Comparison of ENCODE assay signal across 7 mouse cellular contexts in the genomic region with DNA sequence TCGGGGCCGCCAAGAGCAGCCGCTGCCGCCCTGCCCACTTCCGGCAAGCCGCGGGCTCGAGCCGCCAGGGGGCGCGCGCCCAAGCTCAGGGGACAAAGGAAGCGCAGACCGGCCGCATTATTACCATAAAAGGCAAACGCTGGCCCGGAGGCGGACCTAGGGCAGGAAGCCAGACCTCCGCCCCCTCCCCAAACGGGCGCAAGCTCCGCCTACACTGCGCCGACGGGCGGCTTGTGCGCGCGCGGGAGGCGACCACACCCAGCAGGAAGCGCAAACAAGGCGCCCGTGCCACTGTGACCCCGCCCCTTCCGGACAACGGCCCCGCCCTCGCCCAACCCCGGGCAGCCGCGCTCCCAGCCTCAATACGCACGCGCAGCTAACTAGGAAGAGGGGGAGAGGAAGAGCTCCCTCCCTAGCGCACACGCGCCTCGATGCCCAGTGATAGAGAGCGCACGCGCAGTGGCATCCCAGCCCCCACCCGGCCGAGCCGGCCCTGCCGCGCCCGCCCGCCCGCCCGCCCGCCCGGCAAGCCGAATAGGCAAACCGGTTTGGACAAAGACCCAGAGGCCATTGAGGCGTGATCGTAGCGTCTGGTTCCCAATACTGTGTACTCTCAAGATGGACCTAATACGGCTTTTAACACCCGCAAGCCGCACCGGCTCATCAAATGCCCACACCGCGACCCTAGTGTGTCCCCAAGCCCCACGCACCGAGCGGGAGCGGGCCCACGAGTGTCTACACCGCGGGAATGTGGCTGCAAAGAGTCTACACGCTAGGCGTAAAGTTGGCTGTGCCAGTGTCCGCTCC. TPM values are rescaled to one million over a fixed set of nuclear protein-coding genes. Genes with fewer than 3 reads are reported as not detected.
A peak's percentile ranks its signal among the peaks of the same experiment; 100 is the strongest.
DNase-seq lines count a peak whose midpoint lies in the region; ATAC-seq and TF ChIP-seq lines count a peak whose summit lies in the region.

No protein-coding gene starts in this region.

- H3K9ac ChIP-seq in intestine, postnatal 0 days (ENCODE audit: low read depth, low read length) = peak overlapping the region; percentile 100
- peak overlapping the region; percentile 100 for H3K9ac ChIP-seq in midbrain, embryonic 13.5 days (replicated peaks)

- TF ChIP-seq CTCF in intestine, postnatal 0 days (IDR thresholded peaks at IDR 0.05; ENCODE audit: low read depth) = peak; percentile 97

- peak; percentile 99 for DNase-seq in adrenal gland, adult 8-10 months
- peak; percentile 100 for DNase-seq in embryo, embryonic 9.5 days (ENCODE audit: extremely low spot score)
- peak; percentile 54 for DNase-seq in gonadal fat pad, adult 2 months (ENCODE audit: low read depth)
- DNase-seq in limb, embryonic 10.5 days (ENCODE audit: low spot score) = peak; percentile 100
- peak; percentile 100 for DNase-seq in spleen, adult 12 weeks (ENCODE audit: low spot score)

- H3K27me3 ChIP-seq in intestine, postnatal 0 days (replicated peaks; ENCODE audit: control insufficient read depth, insufficient read depth, low read length) = no peaks in the 10 kb centered on the region
- peaks cover 20% of the 10 kb centered on the region; the same call in 1 of the 2 replicates for H3K27me3 ChIP-seq in limb, embryonic 10.5 days (ENCODE audit: low read depth, poor library complexity, severe bottlenecking)
- no peaks in the 10 kb centered on the region for H3K27me3 ChIP-seq in midbrain, embryonic 13.5 days

- peak overlapping the region; percentile 90 for H3K4me2 ChIP-seq in intestine, postnatal 0 days (replicated peaks; ENCODE audit: low read depth)
- H3K4me2 ChIP-seq in midbrain, embryonic 13.5 days (replicated peaks) = peak overlapping the region; percentile 93

- peaks cover 27% of the 10 kb centered on the region for H3K4me1 ChIP-seq in intestine, postnatal 0 days (replicated peaks; ENCODE audit: control insufficient read depth, insufficient read depth, low read length)
- peaks cover 50% of the 10 kb centered on the region for H3K4me1 ChIP-seq in limb, embryonic 10.5 days
- peaks cover 58% of the 10 kb centered on the region for H3K4me1 ChIP-seq in midbrain, embryonic 13.5 days (replicated peaks)

- under 1% methylated on average over 76 of the region's 84 CpGs for WGBS in intestine, postnatal 0 days
- under 1% methylated on average over 84 of the region's 84 CpGs for WGBS in limb, embryonic 10.5 days
- under 1% methylated on average over 78 of the region's 84 CpGs for whole genome bisulfite sequencing in midbrain, embryonic 13.5 days

- peak; percentile 58 for ATAC-seq in intestine, postnatal 0 days
- ATAC-seq in midbrain, embryonic 13.5 days = peak; percentile 82

- peak overlapping the region; percentile 100 for H3K4me3 ChIP-seq in intestine, postnatal 0 days (ENCODE audit: low read depth, low read length)
- peak overlapping the region; percentile 90 for H3K4me3 ChIP-seq in limb, embryonic 10.5 days
- H3K4me3 ChIP-seq in midbrain, embryonic 13.5 days (replicated peaks) = peak overlapping the region; percentile 88

- no peaks in the 10 kb centered on the region for H3K9me3 ChIP-seq in intestine, postnatal 0 days (ENCODE audit: control insufficient read depth)
- H3K9me3 ChIP-seq in limb, embryonic 10.5 days (replicated peaks) = no peaks in the 10 kb centered on the region
- no peaks in the 10 kb centered on the region for H3K9me3 ChIP-seq in midbrain, embryonic 13.5 days

- H3K36me3 ChIP-seq in intestine, postnatal 0 days (ENCODE audit: control insufficient read depth, insufficient read depth) = peaks cover 50% of the 10 kb centered on the region
- H3K36me3 ChIP-seq in limb, embryonic 10.5 days = peaks cover 51% of the 10 kb centered on the region
- peaks cover 45% of the 10 kb centered on the region for H3K36me3 ChIP-seq in midbrain, embryonic 13.5 days

- peak overlapping the region; percentile 100 for H3K27ac ChIP-seq in intestine, postnatal 0 days (ENCODE audit: low read depth, low read length)
- H3K27ac ChIP-seq in limb, embryonic 10.5 days = peak overlapping the region; percentile 100
- H3K27ac ChIP-seq in midbrain, embryonic 13.5 days = peak overlapping the region; percentile 100

RNA-seq across cellular contexts. Expression of a gene that starts 0.6 kb away (rescaled TPM):
- 1,000 to 10,000 TPM; 3,015 to 3,481 (median 3,228) TPM for total RNA-seq in adrenal gland, adult 8-10 months (2022)
- polyA plus RNA-seq in gonadal fat pad, adult 2 months (2012; rRNA removed) = 2,910 and 3,485 TPM in 2 replicates
- polyA plus RNA-seq in intestine, postnatal 0 days (2015; fragmentation: Nextera tagmentation; extraction: Ambion mirVana) = 22,808 and 23,070 TPM in 2 replicates
- 13,950 and 14,682 TPM in 2 replicates for polyA plus RNA-seq in limb, embryonic 10.5 days (2016; fragmentation: Nextera tagmentation; extraction: Ambion mirVana)
- 15,567 and 17,404 TPM in 2 replicates for polyA plus RNA-seq in midbrain, embryonic 13.5 days (2015; fragmentation: Nextera tagmentation; extraction: Ambion mirVana)

RNA-seq across cellular contexts. Expression of a gene that starts 10.7 kb away (rescaled TPM):
- 10 to 100 TPM; 14.0 to 18.5 (median 15.1) TPM for total RNA-seq in adrenal gland, adult 8-10 months (2022)
- 15.4 and 16.5 TPM in 2 replicates for polyA plus RNA-seq in gonadal fat pad, adult 2 months (2012; rRNA removed)
- polyA plus RNA-seq in intestine, postnatal 0 days (2015; fragmentation: Nextera tagmentation; extraction: Ambion mirVana) = 5.6 and 6.2 TPM in 2 replicates
- 20.9 and 22.8 TPM in 2 replicates for polyA plus RNA-seq in limb, embryonic 10.5 days (2016; fragmentation: Nextera tagmentation; extraction: Ambion mirVana)
- 40.1 and 40.4 TPM in 2 replicates for polyA plus RNA-seq in midbrain, embryonic 13.5 days (2015; fragmentation: Nextera tagmentation; extraction: Ambion mirVana)

RNA-seq across cellular contexts. Expression of a gene that starts 54.2 kb away (rescaled TPM):
- 10 to 100 TPM; 22.0 to 33.6 (median 31.7) TPM for total RNA-seq in adrenal gland, adult 8-10 months (2022)
- polyA plus RNA-seq in gonadal fat pad, adult 2 months (2012; rRNA removed) = 50.4 and 57.8 TPM in 2 replicates
- polyA plus RNA-seq in intestine, postnatal 0 days (2015; fragmentation: Nextera tagmentation; extraction: Ambion mirVana) = 36.5 and 37.1 TPM in 2 replicates
- polyA plus RNA-seq in limb, embryonic 10.5 days (2016; fragmentation: Nextera tagmentation; extraction: Ambion mirVana) = 806 and 864 TPM in 2 replicates
- 555 TPM in 2 replicates for polyA plus RNA-seq in midbrain, embryonic 13.5 days (2015; fragmentation: Nextera tagmentation; extraction: Ambion mirVana)

Comparison
In these comparisons a context has a peak if more than half of its experiments do, and no peak if none do; other contexts are left out.
1. Peak in every context shown above with its lines: DNase-seq, ATAC-seq, H3K4me3 ChIP-seq and H3K27ac ChIP-seq.